ENCODE assay signal across 32 mouse cellular contexts in genomic region chr1:131010201-131011153, GRCm38 (mm10). TPM values are rescaled to one million over a fixed set of nuclear protein-coding genes. Genes with fewer than 3 reads are reported as not detected.
A peak's percentile ranks its signal among the peaks of the same experiment; 100 is the strongest.
DNase-seq lines count a peak whose midpoint lies in the region; ATAC-seq lines count a peak whose summit lies in the region.
"Had no signal": no experiment of that assay in that cellular context is flagged by ENCODE, and none has a peak within 500 bp of the region (broad histone marks: within the 10 kb centered on the region; RNA-seq: fewer than 3 reads in every experiment).

No protein-coding gene starts in this region.

- intact Hi-C loops in heart, postnatal 14 days (cut with DNase I): no loop called here

- H3K4me3 ChIP-seq in heart, embryonic 10.5 days: no peak overlapping the region
- H3K4me3 ChIP-seq: embryonic facial prominence, embryonic 13.5 days; forebrain, embryonic 13.5 days; heart, embryonic 15.5 days; kidney, embryonic 15.5 days; limb, embryonic 10.5 days; lung, embryonic 15.5 days; midbrain, embryonic 13.5 days had no signal

- no peaks in the 10 kb centered on the region for H3K36me3 ChIP-seq in heart, embryonic 10.5 days
- H3K36me3 ChIP-seq: embryonic facial prominence, embryonic 13.5 days; heart, embryonic 15.5 days; kidney, embryonic 15.5 days; limb, embryonic 10.5 days; lung, embryonic 15.5 days; midbrain, embryonic 13.5 days had no signal

- 53% methylated on average over 17 of the region's 17 CpGs for WGBS in heart, embryonic 10.5 days

- no peaks in the 10 kb centered on the region for H3K27me3 ChIP-seq in heart, embryonic 10.5 days (ENCODE audit: insufficient read depth, poor library complexity, severe bottlenecking)
- H3K27me3 ChIP-seq: embryonic facial prominence, embryonic 13.5 days; forebrain, embryonic 13.5 days; heart, embryonic 15.5 days; kidney, embryonic 15.5 days; lung, embryonic 15.5 days; midbrain, embryonic 13.5 days had no signal

- 0 out of 2 replicates have a peak overlapping the region, but pooled peaks have one; percentile 64 for H3K27ac ChIP-seq in heart, embryonic 10.5 days
- H3K27ac ChIP-seq: embryonic facial prominence, embryonic 13.5 days; forebrain, embryonic 13.5 days; heart, embryonic 15.5 days; hindbrain, embryonic 14.5 days; kidney, embryonic 15.5 days; limb, embryonic 10.5 days; lung, embryonic 15.5 days; midbrain, embryonic 13.5 days had no signal

- H3K9me3 ChIP-seq in heart, embryonic 10.5 days: no peaks in the 10 kb centered on the region
- H3K9me3 ChIP-seq: embryonic facial prominence, embryonic 13.5 days; forebrain, embryonic 13.5 days; heart, embryonic 15.5 days; kidney, embryonic 15.5 days; limb, embryonic 10.5 days; lung, embryonic 15.5 days; midbrain, embryonic 13.5 days had no signal

- no peak for DNase-seq in heart, embryonic 10.5 days (ENCODE audit: low spot score)
- no peak for DNase-seq in heart, adult 11 months
- DNase-seq in A20 (ENCODE audit: low read depth, low spot score): peak; percentile 81
- DNase-seq in c-Kit-positive CD71-positive TER-119-positive erythroid progenitor cells, embryonic 14.5 days (ENCODE audit: low spot score): no peak
- DNase-seq in heart, postnatal 14 days: no peak
- DNase-seq: adrenal gland, postnatal 10 days; cerebellum, adult 2 months; cerebellum, postnatal 25 days; gastrocnemius, postnatal 36 days; heart, postnatal 4 days; kidney, postnatal 36 days; lung, postnatal 36 days; right cerebral cortex, postnatal 25 days; thymus, adult 18-20 months; thymus, postnatal 36 days had no signal

- peak; percentile 94 for ATAC-seq in activated CD4-positive, CD25-positive, alpha-beta regulatory T cell, adult 4 months
- ATAC-seq in megakaryocyte-erythroid progenitor cell, adult 5-6 weeks (replicated peaks; ENCODE audit: low FRiP score, low TSS enrichment, poor library complexity, severe bottlenecking): peak; percentile 46; the same call in 1 of the 2 replicates
- ATAC-seq: forebrain, embryonic 13.5 days; intestine, postnatal 0 days; midbrain, embryonic 13.5 days had no signal

- H3K4me1 ChIP-seq in heart, embryonic 10.5 days: peaks cover 18% of the 10 kb centered on the region
- H3K4me1 ChIP-seq: embryonic facial prominence, embryonic 13.5 days; forebrain, embryonic 13.5 days; kidney, embryonic 15.5 days; limb, embryonic 10.5 days; lung, embryonic 15.5 days; midbrain, embryonic 13.5 days had no signal

RNA-seq across cellular contexts. Expression of gene Il10, which starts 9.2 kb away (rescaled TPM):
- not detected in 2 replicates for polyA plus RNA-seq in heart, embryonic 10.5 days (2016; fragmentation: Nextera tagmentation; extraction: Ambion mirVana)
- polyA plus RNA-seq in activated CD4-positive, CD25-positive, alpha-beta regulatory T cell, adult 4 months (2017; shearing (Covaris generic)): 10 to 100 TPM; 10.6 to 13.8 TPM
- total RNA-seq in megakaryocyte-erythroid progenitor cell, adult 5-6 weeks (2014; fragmentation: Nextera tagmentation): not detected in 2 replicates
- total RNA-seq in megakaryocyte-erythroid progenitor cell, adult 5-6 weeks (2017): not detected in 2 replicates
- not detected for total RNA-seq in heart, postnatal 14 days (2021)
- total RNA-seq: adrenal gland, postnatal 10 days; gastrocnemius, adult 18-20 months; gastrocnemius, postnatal 36 days; heart, adult 8-10 months; heart, postnatal 4 days; layer of hippocampus, adult 8-10 months; left cerebral cortex, adult 18-20 months had no signal
- polyA plus RNA-seq: cerebellum, adult 2 months; embryonic facial prominence, embryonic 13.5 days; forebrain, embryonic 13.5 days; heart, embryonic 15.5 days; hindbrain, embryonic 14.5 days; intestine, postnatal 0 days; kidney, embryonic 15.5 days; limb, embryonic 10.5 days; liver, adult 2 months; midbrain, embryonic 13.5 days; neural tube, embryonic 11.5 days had no signal
